Mouse (Mus musculus) lung, adult 2 months (tissue): ENCODE data around the gene Spata21.

Experiments
- CTCF ChIP-seq: fragments of 200-500 bp; IDR thresholded peaks from 2 replicates; pipeline ENCODE4 v1.5.1; 2011; ENCODE audit warnings: mild to moderate bottlenecking, low read length, control low read depth; ENCODE audit not compliant: insufficient read depth
- POLR2A ChIP-seq: fragments of 200-500 bp; IDR thresholded peaks from 2 replicates; pipeline ENCODE4 v1.6.1; 2011; ENCODE audit warnings: low read depth, mild to moderate bottlenecking, control low read depth, low read length, borderline replicate concordance; ENCODE audit errors: extremely low read depth

DNA sequence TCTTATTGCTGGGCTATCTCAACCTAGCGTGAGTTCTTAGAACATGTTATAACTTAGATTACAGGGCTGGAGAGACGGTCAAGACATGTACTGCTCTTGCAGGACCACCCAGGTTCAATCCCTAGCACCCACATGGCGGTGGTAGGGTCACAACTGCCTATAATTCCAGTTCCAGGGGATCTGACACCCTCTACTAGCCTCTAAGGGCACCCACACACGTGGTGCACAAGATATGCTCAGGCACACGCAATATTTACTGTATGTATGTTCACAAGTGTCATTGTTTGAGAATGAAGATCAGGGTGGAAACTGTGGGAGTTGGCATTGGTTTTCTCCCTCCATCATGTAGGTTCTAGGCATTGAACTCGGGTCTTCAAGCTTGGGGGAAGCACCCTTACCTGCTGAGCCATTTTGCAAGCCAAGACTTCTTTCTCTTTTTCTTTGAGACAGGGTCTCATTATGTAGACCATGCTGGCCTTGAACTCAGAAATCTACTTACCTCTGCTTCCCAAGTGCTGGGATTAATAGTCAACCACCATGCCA is 58.4 kb downstream of the Spata21 start:
- no peak for TF ChIP-seq CTCF
- TF ChIP-seq POLR2A = no peak
